Mouse (Mus musculus) midbrain, postnatal 0 days (tissue): ENCODE data around the gene Olfr1358. TPM values are rescaled to one million over a fixed set of nuclear protein-coding genes. Genes with fewer than 3 reads are reported as not detected.

Source experiments
- ATAC-seq: fragments of 200-750 bp; cut with Nextera tagmentation; 2 replicates; pipeline ENCODE4 v1.8.0; 2017; ENCODE audit warnings: moderate number of reproducible peaks, mild to moderate bottlenecking, moderate TSS enrichment, moderate library complexity; ENCODE audit not compliant: low FRiP score
- DNase-seq: peaks from one replicate; pipeline ENCODE4 v3.0.0-alpha.2; 2015; ENCODE audit warnings: low spot score
- H3K27ac ChIP-seq: fragments of 300-500 bp; sonication (generic); 2 replicates; pipeline ENCODE4 v1.5.1; 2014; ENCODE audit warnings: low read depth, mild to moderate bottlenecking, low read length, mixed read lengths
- H3K27me3 ChIP-seq: fragments of 300-500 bp; sonication (generic); 2 replicates; pipeline ENCODE4 v1.6.1; 2014; ENCODE audit warnings: low read length, control low read depth, mixed read lengths; ENCODE audit not compliant: insufficient read depth
- H3K36me3 ChIP-seq: fragments of 300-500 bp; sonication (generic); 2 replicates; pipeline ENCODE4 v1.6.1; 2014; ENCODE audit warnings: low read length, control low read depth, mixed read lengths; ENCODE audit not compliant: insufficient read depth
- H3K4me1 ChIP-seq: fragments of 300-500 bp; sonication (generic); 2 replicates; pipeline ENCODE4 v1.6.1; 2014; ENCODE audit warnings: mild to moderate bottlenecking, control low read depth, antibody characterized with exemption, low read length, mixed read lengths; ENCODE audit not compliant: insufficient read depth
- H3K4me2 ChIP-seq: fragments of 300-500 bp; sonication (generic); 2 replicates; pipeline ENCODE4 v1.6.1; 2014; ENCODE audit warnings: low read depth, mild to moderate bottlenecking, low read length, mixed read lengths; ENCODE audit not compliant: poor library complexity, severe bottlenecking
- H3K4me3 ChIP-seq: fragments of 300-500 bp; sonication (generic); 2 replicates; pipeline ENCODE4 v1.5.1; 2014; ENCODE audit warnings: low read depth, mild to moderate bottlenecking, low read length, moderate library complexity
- H3K9ac ChIP-seq: fragments of 300-500 bp; sonication (generic); replicated peaks from 2 replicates; pipeline ENCODE4 v1.6.1; 2014; ENCODE audit warnings: mild to moderate bottlenecking, low read length, moderate library complexity, mixed read lengths; ENCODE audit not compliant: poor library complexity, severe bottlenecking
- H3K9me3 ChIP-seq: fragments of 300-500 bp; sonication (generic); 2 replicates; pipeline ENCODE4 v1.6.1; 2016; ENCODE audit warnings: low read length, control low read depth
- CTCF ChIP-seq: IDR thresholded peaks from 2 replicates; pipeline ENCODE4 v1.5.1; 2016; ENCODE audit warnings: antibody characterized with exemption, mild to moderate bottlenecking
- WGBS: fragments of 180-500 bp; shearing (Covaris S2); extraction: QIAGEN DNeasy Blood & Tissue Kit; methylation state at CpG from one replicate; pipeline ENCODE4 v1.1.7; 2014; 5-methylcytosine and 5-hydroxymethylcytosine counted together
- microRNA-seq: library from miRNA; unstranded; fragments of <30 nt; microRNA quantifications from one replicate; pipeline ENCODE4, GENCODE M21; 2016; ENCODE audit warnings: borderline number of aligned reads
- polyA plus RNA-seq: library from polyadenylated mRNA; unstranded; fragments of >200 nt; fragmentation: Nextera tagmentation; extraction: Ambion mirVana; gene quantifications from 2 replicates; pipeline ENCODE4 v1.2.1, GENCODE M21; 2015
- total RNA-seq: library from RNA; depleted of rRNA; stranded (reverse); fragments of >200 nt; gene quantifications from 2 replicates; pipeline ENCODE4 v1.2.3, GENCODE M21; 2014; rRNA removed

The Olfr1358 gene
- total and polyA plus RNA-seq, 2 experiments from 2014 or later, result not detected

DNA sequence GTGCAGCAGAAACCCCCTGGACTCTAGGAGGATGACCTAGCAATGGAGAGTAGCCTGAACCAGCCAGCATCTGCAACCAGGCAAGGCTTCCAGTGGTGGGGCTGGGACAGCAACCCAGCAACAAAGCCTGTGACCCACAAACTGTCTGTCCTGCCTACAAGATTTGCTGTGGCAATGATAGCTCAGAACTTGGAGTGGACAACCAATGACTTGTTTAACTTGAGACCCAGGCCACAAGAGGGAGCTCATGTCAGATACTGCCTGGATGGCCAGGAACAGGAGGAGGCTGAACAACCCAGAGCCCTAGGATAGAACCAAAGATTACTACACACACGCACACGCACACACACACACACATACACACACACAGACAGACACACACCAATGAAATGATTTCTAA, 23.7 kb downstream of the Olfr1358 start:
- H3K36me3 ChIP-seq, result no peaks in the 10 kb centered on the region
- peak; percentile 10 for DNase-seq
- TF ChIP-seq CTCF, result peak; percentile 39
- no peak overlapping the region for H3K9ac ChIP-seq
- H3K27ac ChIP-seq, result no peak overlapping the region
- WGBS, result 75% methylated on average over 2 of the region's 2 CpGs
- ATAC-seq, result no peak
- no peak overlapping the region for H3K4me3 ChIP-seq
- H3K4me2 ChIP-seq, result no peak overlapping the region
- H3K27me3 ChIP-seq, result no peaks in the 10 kb centered on the region
- no peaks in the 10 kb centered on the region for H3K9me3 ChIP-seq
- H3K4me1 ChIP-seq, result no peaks in the 10 kb centered on the region

DNA sequence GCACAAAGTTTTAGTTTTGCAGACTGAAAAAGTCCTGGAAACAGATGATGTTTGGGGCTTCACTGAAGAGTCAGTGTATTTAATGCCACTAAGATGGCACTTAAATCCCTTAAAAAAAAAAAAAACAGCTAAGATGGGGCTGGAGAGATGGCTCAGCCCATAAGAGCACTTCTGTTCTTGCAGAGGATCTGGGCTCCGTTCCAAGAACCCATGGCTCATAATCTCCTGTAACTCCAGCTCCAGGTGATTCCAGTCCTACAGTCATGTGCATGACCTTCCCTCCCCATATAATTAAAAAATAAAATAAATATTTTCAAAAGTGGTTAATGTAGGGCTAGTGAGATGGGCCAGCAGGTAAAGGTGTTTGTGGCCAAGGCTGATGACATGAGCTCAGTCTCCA, 47.8 kb downstream of the Olfr1358 start:
- WGBS, result 88% methylated on average over 1 of the region's 1 CpGs
- Histone ChIP-seq H3K9ac (no peak overlapping the region), H3K4me3 (no peak overlapping the region), H3K27ac (no peak overlapping the region), H3K4me2 (no peak overlapping the region), H3K4me1 (no peaks in the 10 kb centered on the region), H3K9me3 (no peaks in the 10 kb centered on the region), H3K27me3 (no peaks in the 10 kb centered on the region), H3K36me3 (no peaks in the 10 kb centered on the region)
- no peak for TF ChIP-seq CTCF
- DNase-seq, result no peak
- no peak for ATAC-seq

DNA sequence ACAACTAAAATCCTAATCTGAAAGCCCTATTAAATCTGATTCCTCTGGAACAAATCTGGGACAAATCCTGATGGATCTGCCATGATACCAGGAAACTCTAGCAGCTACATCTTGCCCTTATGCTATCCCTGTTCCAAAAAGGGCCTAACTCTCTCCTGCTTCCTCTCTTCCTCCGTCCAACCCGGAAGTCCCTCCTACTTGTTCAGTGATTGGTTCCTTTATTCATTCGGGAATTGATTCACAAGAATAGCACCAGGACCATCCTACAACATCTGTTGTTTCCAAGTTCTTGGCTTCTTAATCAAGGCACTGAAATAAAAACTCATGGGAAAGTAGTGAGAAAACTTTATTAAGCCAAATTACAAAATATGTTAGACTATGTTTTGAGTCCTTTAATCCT, 52.0 kb downstream of the Olfr1358 start:
- no peaks in the 10 kb centered on the region for H3K27me3 ChIP-seq
- no peaks in the 10 kb centered on the region for H3K4me1 ChIP-seq
- no peak for TF ChIP-seq CTCF
- H3K27ac ChIP-seq, result no peak overlapping the region
- no peak overlapping the region for H3K4me3 ChIP-seq
- no peak overlapping the region for H3K9ac ChIP-seq
- H3K4me2 ChIP-seq, result no peak overlapping the region
- no peaks in the 10 kb centered on the region for H3K36me3 ChIP-seq
- no peaks in the 10 kb centered on the region for H3K9me3 ChIP-seq
- 88% methylated on average over 3 of the region's 3 CpGs for WGBS
- DNase-seq (no peak), ATAC-seq (no peak)

DNA sequence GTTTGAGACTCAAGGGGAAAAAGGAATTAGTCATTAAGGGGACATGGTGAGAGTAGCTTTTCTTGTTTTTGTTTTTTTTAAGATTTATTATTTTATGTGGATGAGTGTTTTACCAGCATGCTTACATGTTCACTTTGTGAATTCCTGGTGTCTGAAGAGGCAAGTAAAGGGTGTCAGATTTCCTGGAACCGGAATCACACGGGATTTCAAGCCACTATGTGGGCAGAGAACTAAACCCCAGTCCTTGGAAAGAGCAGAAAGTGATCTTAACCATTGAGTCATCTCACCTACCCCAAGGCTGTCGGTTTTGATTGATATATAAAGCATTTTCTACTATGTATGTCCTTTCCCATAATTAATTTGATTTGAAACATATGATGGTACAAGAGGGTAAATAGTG, 52.5 kb downstream of the Olfr1358 start:
- Histone ChIP-seq H3K9me3 (no peaks in the 10 kb centered on the region), H3K36me3 (no peaks in the 10 kb centered on the region), H3K4me2 (no peak overlapping the region), H3K27ac (no peak overlapping the region), H3K4me3 (no peak overlapping the region), H3K9ac (no peak overlapping the region), H3K4me1 (no peaks in the 10 kb centered on the region), H3K27me3 (no peaks in the 10 kb centered on the region)
- 59% methylated on average over 3 of the region's 3 CpGs for WGBS
- DNase-seq, result no peak
- no peak for ATAC-seq
- no peak for TF ChIP-seq CTCF

Small RNA genes lying within 50 kb of the gene (microRNA-seq; reads per million reads assigned to microRNA genes)
- gene Gm27541, result not detected

Other genes starting within 250 kb of the Olfr1358 start
- 106 and 137 TPM in 2 replicates for gene Agpat3, start 164.9 kb upstream of the Olfr1358 start, total RNA-seq
- 91.7 and 96.8 TPM in 2 replicates for gene Agpat3, start 164.9 kb upstream of the Olfr1358 start, polyA plus RNA-seq
- 219 and 237 TPM in 2 replicates for gene Rrp1, start 104.4 kb upstream of the Olfr1358 start, total RNA-seq
- gene Rrp1, start 104.4 kb upstream of the Olfr1358 start, polyA plus RNA-seq, result 439 and 462 TPM in 2 replicates
- gene Cstb, start 91.8 kb upstream of the Olfr1358 start, total RNA-seq, result 89.2 and 104 TPM in 2 replicates
- gene Cstb, start 91.8 kb upstream of the Olfr1358 start, polyA plus RNA-seq, result 126 and 131 TPM in 2 replicates
- 73.9 and 74.7 TPM in 2 replicates for gene Pdxk, start 52.5 kb upstream of the Olfr1358 start, total RNA-seq
- 52.6 and 59.3 TPM in 2 replicates for gene Pdxk, start 52.5 kb upstream of the Olfr1358 start, polyA plus RNA-seq
- 50.1 and 68.2 TPM in 2 replicates for gene Ilvbl, start 56.9 kb downstream of the Olfr1358 start, total RNA-seq
- 82.1 and 92.3 TPM in 2 replicates for gene Ilvbl, start 56.9 kb downstream of the Olfr1358 start, polyA plus RNA-seq
- gene Syde1, start 74.5 kb downstream of the Olfr1358 start, total RNA-seq, result 6.6 and 6.7 TPM in 2 replicates
- gene Syde1, start 74.5 kb downstream of the Olfr1358 start, polyA plus RNA-seq, result 3.1 and 3.2 TPM in 2 replicates
- not detected in 2 replicates for gene Olfr1357, start 100.6 kb downstream of the Olfr1358 start, total RNA-seq
- not detected in 2 replicates for gene Olfr1357, start 100.6 kb downstream of the Olfr1358 start, polyA plus RNA-seq
- gene Casp14, start 200.9 kb downstream of the Olfr1358 start, total RNA-seq, result 0.44 TPM in 1 of 2 replicates, not detected in the other
- not detected in 2 replicates for gene Casp14, start 200.9 kb downstream of the Olfr1358 start, polyA plus RNA-seq
- 0.22 TPM in 1 of 2 replicates, not detected in the other for gene Ccdc105, start 235.6 kb downstream of the Olfr1358 start, total RNA-seq
- gene Ccdc105, start 235.6 kb downstream of the Olfr1358 start, polyA plus RNA-seq, result 0.23 and 0.26 TPM in 2 replicates